Mouse (Mus musculus) lung, embryonic 15.5 days (tissue): ENCODE measurements around the gene Rfx3. TPM values are rescaled to one million over a fixed set of nuclear protein-coding genes. Genes with fewer than 3 reads are reported as not detected.

Source experiments
- ATAC-seq: fragments of 200-750 bp; cut with Nextera tagmentation; 2 replicates; pipeline ENCODE4 v1.8.0; 2017; ENCODE audit warnings: moderate number of reproducible peaks, borderline replicate concordance; ENCODE audit not compliant: low FRiP score, low TSS enrichment; ENCODE audit errors: extremely low read depth
- H3K27ac ChIP-seq: fragments of 300-500 bp; sonication (generic); 2 replicates; pipeline ENCODE4 v1.5.1; 2015; ENCODE audit warnings: moderate library complexity, mild to moderate bottlenecking, inconsistent platforms
- H3K27me3 ChIP-seq: fragments of 300-500 bp; sonication (generic); 2 replicates; pipeline ENCODE4 v1.6.1; 2015; ENCODE audit warnings: inconsistent platforms
- H3K36me3 ChIP-seq: fragments of 300-500 bp; sonication (generic); 2 replicates; pipeline ENCODE4 v1.6.1; 2015; ENCODE audit warnings: inconsistent platforms
- H3K4me1 ChIP-seq: fragments of 300-500 bp; sonication (generic); 2 replicates; pipeline ENCODE4 v1.6.1; 2015; ENCODE audit warnings: inconsistent platforms
- H3K4me2 ChIP-seq: fragments of 300-500 bp; sonication (generic); 2 replicates; pipeline ENCODE4 v1.6.1; 2015; ENCODE audit warnings: inconsistent platforms, mild to moderate bottlenecking, moderate library complexity
- H3K4me3 ChIP-seq: fragments of 300-500 bp; sonication (generic); 2 replicates; pipeline ENCODE4 v1.5.1; 2015; ENCODE audit warnings: mild to moderate bottlenecking, inconsistent platforms
- H3K9ac ChIP-seq: fragments of 300-500 bp; sonication (generic); 2 replicates; pipeline ENCODE4 v1.6.1; 2015; ENCODE audit warnings: inconsistent platforms
- H3K9me3 ChIP-seq: fragments of 300-500 bp; sonication (generic); 2 replicates; pipeline ENCODE4 v1.6.1; 2016; ENCODE audit warnings: inconsistent platforms
- WGBS: fragments of 180-500 bp; shearing (Covaris S2); methylation state at CpG from one replicate; pipeline ENCODE4 v1.1.7; 2015; 5-methylcytosine and 5-hydroxymethylcytosine counted together
- polyA plus RNA-seq: library from polyadenylated mRNA; unstranded; fragments of >200 nt; fragmentation: Nextera tagmentation; extraction: Ambion mirVana; gene quantifications from 2 replicates; pipeline ENCODE4 v1.2.1, GENCODE M21; 2015

The Rfx3 gene
- polyA plus RNA-seq, 1 experiment from 2014 or later: 12.9 TPM

- H3K4me1 ChIP-seq: no peaks in the 10 kb centered on the region
- H3K27me3 ChIP-seq: no peaks in the 10 kb centered on the region
- H3K36me3 ChIP-seq: no peaks in the 10 kb centered on the region
- WGBS: 64% methylated on average over 2 of the region's 2 CpGs
- H3K4me2 ChIP-seq: no peak overlapping the region
- H3K9me3 ChIP-seq: no peaks in the 10 kb centered on the region
- H3K9ac ChIP-seq: no peak overlapping the region
- no peak overlapping the region for H3K4me3 ChIP-seq
- no peak overlapping the region for H3K27ac ChIP-seq
- ATAC-seq: no peak
These were observed 106.3 kb downstream of the Rfx3 start for GRCm38 (mm10) chr19:27904655-27905054.

GRCm38 (mm10) chr19:27904209-27904608, 106.8 kb downstream of the Rfx3 start:
- Histone ChIP-seq H3K36me3 (no peaks in the 10 kb centered on the region), H3K27me3 (no peaks in the 10 kb centered on the region), H3K9ac (no peak overlapping the region), H3K27ac (no peak overlapping the region), H3K4me1 (no peaks in the 10 kb centered on the region), H3K4me2 (no peak overlapping the region), H3K9me3 (no peaks in the 10 kb centered on the region), H3K4me3 (no peak overlapping the region)
- ATAC-seq: no peak
- 61% methylated on average over 4 of the region's 4 CpGs for WGBS

GRCm38 (mm10) chr19:27902601-27903000, 108.4 kb downstream of the Rfx3 start:
- H3K4me1 ChIP-seq: no peaks in the 10 kb centered on the region
- H3K4me2 ChIP-seq: no peak overlapping the region
- no peak overlapping the region for H3K9ac ChIP-seq
- no peak overlapping the region for H3K27ac ChIP-seq
- no peak for ATAC-seq
- H3K9me3 ChIP-seq: no peaks in the 10 kb centered on the region
- no peak overlapping the region for H3K4me3 ChIP-seq
- H3K27me3 ChIP-seq: no peaks in the 10 kb centered on the region
- H3K36me3 ChIP-seq: no peaks in the 10 kb centered on the region
- 59% methylated on average over 9 of the region's 9 CpGs for WGBS

GRCm38 (mm10) chr19:27901693-27902092, 109.3 kb downstream of the Rfx3 start:
- H3K9me3 ChIP-seq: no peaks in the 10 kb centered on the region
- H3K4me1 ChIP-seq: no peaks in the 10 kb centered on the region
- H3K9ac ChIP-seq: no peak overlapping the region
- no peaks in the 10 kb centered on the region for H3K36me3 ChIP-seq
- H3K4me3 ChIP-seq: no peak overlapping the region
- H3K27me3 ChIP-seq: no peaks in the 10 kb centered on the region
- no peak for ATAC-seq
- H3K27ac ChIP-seq: no peak overlapping the region
- no peak overlapping the region for H3K4me2 ChIP-seq
- WGBS: 87% methylated on average over 6 of the region's 6 CpGs

- 79% methylated on average over 3 of the region's 3 CpGs for WGBS
- Histone ChIP-seq H3K4me2 (no peak overlapping the region), H3K36me3 (no peaks in the 10 kb centered on the region), H3K9ac (no peak overlapping the region), H3K9me3 (no peaks in the 10 kb centered on the region), H3K4me1 (no peaks in the 10 kb centered on the region), H3K27ac (no peak overlapping the region), H3K4me3 (no peak overlapping the region), H3K27me3 (no peaks in the 10 kb centered on the region)
- ATAC-seq: no peak
These were observed 126.4 kb downstream of the Rfx3 start for GRCm38 (mm10) chr19:27884520-27884919.

GRCm38 (mm10) chr19:27877429-27877828, 133.5 kb downstream of the Rfx3 start:
- Histone ChIP-seq H3K4me2 (no peak overlapping the region), H3K4me1 (no peaks in the 10 kb centered on the region), H3K36me3 (no peaks in the 10 kb centered on the region), H3K27me3 (no peaks in the 10 kb centered on the region), H3K9me3 (no peaks in the 10 kb centered on the region), H3K4me3 (no peak overlapping the region), H3K9ac (no peak overlapping the region), H3K27ac (no peak overlapping the region)
- no peak for ATAC-seq
- WGBS: 77% methylated on average over 2 of the region's 2 CpGs

GRCm38 (mm10) chr19:27870794-27871193, 140.2 kb downstream of the Rfx3 start:
- ATAC-seq: no peak
- Histone ChIP-seq H3K4me2 (no peak overlapping the region), H3K4me3 (no peak overlapping the region), H3K27ac (no peak overlapping the region), H3K9me3 (no peaks in the 10 kb centered on the region), H3K4me1 (no peaks in the 10 kb centered on the region), H3K9ac (no peak overlapping the region), H3K27me3 (no peaks in the 10 kb centered on the region), H3K36me3 (no peaks in the 10 kb centered on the region)
- WGBS: 81% methylated on average over 3 of the region's 3 CpGs

- Histone ChIP-seq H3K9ac (no peak overlapping the region), H3K4me1 (no peaks in the 10 kb centered on the region; the same call in 1 of the 2 replicates), H3K27ac (no peak overlapping the region), H3K9me3 (no peaks in the 10 kb centered on the region), H3K36me3 (no peaks in the 10 kb centered on the region), H3K4me2 (no peak overlapping the region), H3K27me3 (no peaks in the 10 kb centered on the region), H3K4me3 (no peak overlapping the region)
- no peak for ATAC-seq
These were observed 151.3 kb downstream of the Rfx3 start for GRCm38 (mm10) chr19:27859641-27860040.

GRCm38 (mm10) chr19:27848946-27849345, 162.0 kb downstream of the Rfx3 start:
- whole genome bisulfite sequencing: 84% methylated on average over 1 of the region's 1 CpGs
- ATAC-seq: no peak
- Histone ChIP-seq H3K9me3 (no peaks in the 10 kb centered on the region), H3K4me2 (no peak overlapping the region), H3K36me3 (no peaks in the 10 kb centered on the region), H3K4me3 (no peak overlapping the region), H3K9ac (no peak overlapping the region), H3K27me3 (no peaks in the 10 kb centered on the region), H3K4me1 (no peaks in the 10 kb centered on the region), H3K27ac (no peak overlapping the region)

- Histone ChIP-seq H3K9me3 (no peaks in the 10 kb centered on the region), H3K4me3 (no peak overlapping the region), H3K36me3 (no peaks in the 10 kb centered on the region), H3K27me3 (no peaks in the 10 kb centered on the region), H3K9ac (no peak overlapping the region), H3K27ac (no peak overlapping the region), H3K4me1 (no peaks in the 10 kb centered on the region), H3K4me2 (no peak overlapping the region)
- WGBS: 63% methylated on average over 4 of the region's 4 CpGs
- ATAC-seq: no peak
These were observed 163.9 kb downstream of the Rfx3 start for GRCm38 (mm10) chr19:27847055-27847454.

- H3K9me3 ChIP-seq: no peaks in the 10 kb centered on the region
- no peaks in the 10 kb centered on the region for H3K27me3 ChIP-seq
- no peak overlapping the region for H3K9ac ChIP-seq
- H3K27ac ChIP-seq: no peak overlapping the region
- H3K4me3 ChIP-seq: no peak overlapping the region
- 47% methylated on average over 3 of the region's 3 CpGs for WGBS
- H3K36me3 ChIP-seq: no peaks in the 10 kb centered on the region
- H3K4me2 ChIP-seq: no peak overlapping the region
- no peaks in the 10 kb centered on the region for H3K4me1 ChIP-seq
- ATAC-seq: no peak
These were observed 172.3 kb downstream of the Rfx3 start for GRCm38 (mm10) chr19:27838635-27839034.

- Histone ChIP-seq H3K4me2 (no peak overlapping the region), H3K9me3 (no peaks in the 10 kb centered on the region), H3K27ac (no peak overlapping the region), H3K9ac (no peak overlapping the region), H3K4me1 (no peaks in the 10 kb centered on the region), H3K4me3 (no peak overlapping the region), H3K36me3 (no peaks in the 10 kb centered on the region), H3K27me3 (no peaks in the 10 kb centered on the region)
- 78% methylated on average over 4 of the region's 4 CpGs for WGBS
- ATAC-seq: no peak
These were observed 172.9 kb downstream of the Rfx3 start for GRCm38 (mm10) chr19:27838041-27838440.

GRCm38 (mm10) chr19:27832448-27832847, 178.5 kb downstream of the Rfx3 start:
- WGBS: 66% methylated on average over 1 of the region's 1 CpGs
- Histone ChIP-seq H3K9ac (no peak overlapping the region), H3K4me2 (no peak overlapping the region), H3K27ac (no peak overlapping the region), H3K4me1 (no peaks in the 10 kb centered on the region), H3K9me3 (no peaks in the 10 kb centered on the region), H3K27me3 (no peaks in the 10 kb centered on the region), H3K36me3 (no peaks in the 10 kb centered on the region), H3K4me3 (no peak overlapping the region)
- ATAC-seq: no peak
